Mouse (Mus musculus) embryonic facial prominence, embryonic 12.5 days (tissue): Measurements from ENCODE around the gene Ap1g2. TPM values are rescaled to one million over a fixed set of nuclear protein-coding genes. Genes with fewer than 3 reads are reported as not detected.
A peak's percentile ranks its signal among the peaks of the same experiment; 100 is the strongest.

Experiments
- ATAC-seq: fragments of 200-750 bp; cut with Nextera tagmentation; 2 replicates; pipeline ENCODE4 v1.8.0; 2017; ENCODE audit not compliant: insufficient number of reproducible peaks, insufficient read depth, low FRiP score, low TSS enrichment
- H3K27ac ChIP-seq: fragments of 300-500 bp; sonication (generic); 2 replicates; pipeline ENCODE4 v1.5.1; 2016; ENCODE audit warnings: mild to moderate bottlenecking
- H3K27me3 ChIP-seq: fragments of 300-500 bp; sonication (generic); 2 replicates; pipeline ENCODE4 v1.6.1; 2016; ENCODE audit warnings: mild to moderate bottlenecking, moderate library complexity
- H3K36me3 ChIP-seq: fragments of 300-500 bp; sonication (generic); 2 replicates; pipeline ENCODE4 v1.6.1; 2016; ENCODE audit warnings: mild to moderate bottlenecking
- H3K4me1 ChIP-seq: fragments of 300-500 bp; sonication (generic); 2 replicates; pipeline ENCODE4 v1.6.1; 2016
- H3K4me2 ChIP-seq: fragments of 300-500 bp; sonication (generic); replicated peaks from 2 replicates; pipeline ENCODE4 v1.6.1; 2016; ENCODE audit warnings: mild to moderate bottlenecking, moderate library complexity
- H3K4me3 ChIP-seq: fragments of 300-500 bp; sonication (generic); 2 replicates; pipeline ENCODE4 v1.5.1; 2016; ENCODE audit warnings: mild to moderate bottlenecking
- H3K9ac ChIP-seq: fragments of 300-500 bp; sonication (generic); 2 replicates; pipeline ENCODE4 v1.6.1; 2016; ENCODE audit warnings: mild to moderate bottlenecking, moderate library complexity
- H3K9me3 ChIP-seq: fragments of 300-500 bp; sonication (generic); 2 replicates; pipeline ENCODE4 v1.6.1; 2016; ENCODE audit warnings: mild to moderate bottlenecking, moderate library complexity
- WGBS: fragments of 180-500 bp; shearing (Covaris S2); methylation state at CpG from one replicate; pipeline ENCODE4 v1.1.7; 2016; 5-methylcytosine and 5-hydroxymethylcytosine counted together
- polyA plus RNA-seq: library from polyadenylated mRNA; unstranded; fragments of >200 nt; fragmentation: Nextera tagmentation; extraction: Ambion mirVana; gene quantifications from 2 replicates; pipeline ENCODE4 v1.2.1, GENCODE M21; 2016

Ap1g2 gene
- polyA plus RNA-seq, 1 experiment from 2014 or later: 14.8 TPM

- Histone ChIP-seq H3K36me3 (no peaks in the 10 kb centered on the region), H3K27ac (no peak overlapping the region), H3K4me1 (peaks cover 42% of the 10 kb centered on the region), H3K4me2 (no peak overlapping the region), H3K4me3 (no peak overlapping the region), H3K27me3 (peaks cover 68% of the 10 kb centered on the region), H3K9ac (no peak overlapping the region), H3K9me3 (no peaks in the 10 kb centered on the region)
- 82% methylated on average over 2 of the region's 2 CpGs for WGBS
- no peak for ATAC-seq
Observed at GRCm38 (mm10) chr14:55111720-55112119, 5.3 kb upstream of the Ap1g2 start.

GRCm38 (mm10) chr14:55110076-55110475 is 3.7 kb upstream of the Ap1g2 start:
- Histone ChIP-seq H3K9ac (no peak overlapping the region), H3K27ac (no peak overlapping the region), H3K9me3 (no peaks in the 10 kb centered on the region), H3K4me1 (peaks cover 38% of the 10 kb centered on the region), H3K36me3 (no peaks in the 10 kb centered on the region), H3K4me3 (no peak overlapping the region), H3K27me3 (peaks cover 52% of the 10 kb centered on the region), H3K4me2 (0 out of 2 replicates have a peak overlapping the region, but pooled peaks have one; percentile 25)
- WGBS: 28% methylated on average over 9 of the region's 9 CpGs
- no peak for ATAC-seq

GRCm38 (mm10) chr14:55109048-55109873 is 2.9 kb upstream of the Ap1g2 start:
- Histone ChIP-seq H3K4me2 (peak overlapping the region; percentile 25), H3K9ac (no peak overlapping the region), H3K4me3 (no peak overlapping the region), H3K36me3 (no peaks in the 10 kb centered on the region), H3K9me3 (no peaks in the 10 kb centered on the region), H3K27ac (no peak overlapping the region), H3K27me3 (peaks cover 44% of the 10 kb centered on the region), H3K4me1 (peaks cover 37% of the 10 kb centered on the region)
- 10% methylated on average over 21 of the region's 21 CpGs for WGBS
- ATAC-seq: no peak

GRCm38 (mm10) chr14:55108202-55108870 is 1.9 kb upstream of the Ap1g2 start:
- WGBS: 38% methylated on average over 9 of the region's 9 CpGs
- Histone ChIP-seq H3K9ac (no peak overlapping the region), H3K4me3 (no peak overlapping the region), H3K9me3 (no peaks in the 10 kb centered on the region), H3K27ac (peak overlapping the region; percentile 36; the same call in 1 of the 2 replicates), H3K36me3 (no peaks in the 10 kb centered on the region), H3K27me3 (peaks cover 35% of the 10 kb centered on the region), H3K4me2 (peak overlapping the region; percentile 25; the same call in 1 of the 2 replicates), H3K4me1 (peaks cover 35% of the 10 kb centered on the region)
- no peak for ATAC-seq

GRCm38 (mm10) chr14:55106990-55107389 is 597 bp upstream of the Ap1g2 start:
- H3K4me1 ChIP-seq: peaks cover 35% of the 10 kb centered on the region
- H3K27ac ChIP-seq: no peak overlapping the region
- peaks cover 24% of the 10 kb centered on the region for H3K27me3 ChIP-seq
- no peak overlapping the region for H3K9ac ChIP-seq
- H3K36me3 ChIP-seq: no peaks in the 10 kb centered on the region
- H3K9me3 ChIP-seq: no peaks in the 10 kb centered on the region
- 63% methylated on average over 8 of the region's 8 CpGs for WGBS
- H3K4me2 ChIP-seq: no peak overlapping the region
- H3K4me3 ChIP-seq: no peak overlapping the region
- no peak for ATAC-seq

GRCm38 (mm10) chr14:55105386-55105785 is 1.0 kb downstream of the Ap1g2 start:
- 0 out of 2 replicates have a peak, but pooled peaks have one; percentile 4 for ATAC-seq
- Histone ChIP-seq H3K27ac (peak overlapping the region; percentile 71), H3K4me1 (peaks cover 35% of the 10 kb centered on the region)

GRCm38 (mm10) chr14:55104365-55104764 is 2.0 kb downstream of the Ap1g2 start:
- Histone ChIP-seq H3K4me2 (no peak overlapping the region), H3K4me3 (no peak overlapping the region), H3K27me3 (peaks cover 4% of the 10 kb centered on the region), H3K4me1 (peaks cover 28% of the 10 kb centered on the region), H3K9ac (no peak overlapping the region), H3K27ac (no peak overlapping the region), H3K36me3 (no peaks in the 10 kb centered on the region), H3K9me3 (no peaks in the 10 kb centered on the region)
- ATAC-seq: no peak
- WGBS: 82% methylated on average over 18 of the region's 18 CpGs

More at GRCm38 (mm10) chr14:55105386-55105785, 1.0 kb downstream of the Ap1g2 start:
- Histone ChIP-seq H3K9ac (peak overlapping the region; percentile 72), H3K4me3 (peak overlapping the region; percentile 46), H3K36me3 (no peaks in the 10 kb centered on the region), H3K9me3 (no peaks in the 10 kb centered on the region), H3K27me3 (peaks cover 14% of the 10 kb centered on the region), H3K4me2 (peak overlapping the region; percentile 92)
- WGBS: 3% methylated on average over 7 of the region's 7 CpGs

- no peak for ATAC-seq
- Histone ChIP-seq H3K9ac (no peak overlapping the region), H3K36me3 (0 out of 2 replicates have a peak, but pooled peaks cover 5% of the 10 kb centered on the region), H3K4me1 (peaks cover 16% of the 10 kb centered on the region; the same call in 1 of the 2 replicates), H3K9me3 (no peaks in the 10 kb centered on the region), H3K27ac (no peak overlapping the region), H3K27me3 (no peaks in the 10 kb centered on the region), H3K4me2 (no peak overlapping the region), H3K4me3 (no peak overlapping the region)
- 78% methylated on average over 15 of the region's 15 CpGs for WGBS
Observed at GRCm38 (mm10) chr14:55102253-55102785, 4.1 kb downstream of the Ap1g2 start.

GRCm38 (mm10) chr14:55101592-55101991 is 4.8 kb downstream of the Ap1g2 start:
- Histone ChIP-seq H3K27ac (no peak overlapping the region), H3K27me3 (no peaks in the 10 kb centered on the region), H3K4me1 (peaks cover 19% of the 10 kb centered on the region), H3K9me3 (no peaks in the 10 kb centered on the region), H3K36me3 (0 out of 2 replicates have a peak, but pooled peaks cover 5% of the 10 kb centered on the region), H3K9ac (no peak overlapping the region), H3K4me3 (no peak overlapping the region), H3K4me2 (no peak overlapping the region)
- ATAC-seq: no peak
- WGBS: 56% methylated on average over 4 of the region's 4 CpGs

GRCm38 (mm10) chr14:55098067-55098466 is 8.3 kb downstream of the Ap1g2 start:
- H3K9ac ChIP-seq: no peak overlapping the region
- H3K36me3 ChIP-seq: 0 out of 2 replicates have a peak, but pooled peaks cover 5% of the 10 kb centered on the region
- H3K9me3 ChIP-seq: no peaks in the 10 kb centered on the region
- WGBS: 56% methylated on average over 4 of the region's 4 CpGs
- no peak overlapping the region for H3K4me2 ChIP-seq
- H3K27ac ChIP-seq: no peak overlapping the region
- H3K4me1 ChIP-seq: peaks cover 17% of the 10 kb centered on the region
- H3K4me3 ChIP-seq: no peak overlapping the region
- no peak for ATAC-seq
- H3K27me3 ChIP-seq: no peaks in the 10 kb centered on the region

GRCm38 (mm10) chr14:55097646-55098045 is 8.7 kb downstream of the Ap1g2 start:
- Histone ChIP-seq H3K4me1 (peaks cover 17% of the 10 kb centered on the region), H3K9me3 (no peaks in the 10 kb centered on the region), H3K4me3 (no peak overlapping the region), H3K4me2 (no peak overlapping the region), H3K9ac (no peak overlapping the region), H3K27ac (no peak overlapping the region), H3K27me3 (no peaks in the 10 kb centered on the region), H3K36me3 (0 out of 2 replicates have a peak, but pooled peaks cover 5% of the 10 kb centered on the region)
- no peak for ATAC-seq
- 58% methylated on average over 10 of the region's 10 CpGs for WGBS
